Mouse (Mus musculus) lung, postnatal 36 days (tissue): ENCODE data around the gene Cited4.

Experiments used
- DNase-seq: peaks from one replicate; pipeline ENCODE4 v3.0.0; 2022; ENCODE audit warnings: mixed read lengths

The Cited4 gene

GRCm38 (mm10) chr4:120666358-120667024 lies at the start of gene Cited4:
TSS of gene Cited4 (plus strand) at chr4:120666572.
- DNase-seq: peak; percentile 97

- no peak for DNase-seq
These were observed 38.6 kb upstream of the Cited4 start for GRCm38 (mm10) chr4:120627728-120628127.

- no peak for DNase-seq
These were observed 36.0 kb upstream of the Cited4 start for GRCm38 (mm10) chr4:120630218-120630931.

DNA sequence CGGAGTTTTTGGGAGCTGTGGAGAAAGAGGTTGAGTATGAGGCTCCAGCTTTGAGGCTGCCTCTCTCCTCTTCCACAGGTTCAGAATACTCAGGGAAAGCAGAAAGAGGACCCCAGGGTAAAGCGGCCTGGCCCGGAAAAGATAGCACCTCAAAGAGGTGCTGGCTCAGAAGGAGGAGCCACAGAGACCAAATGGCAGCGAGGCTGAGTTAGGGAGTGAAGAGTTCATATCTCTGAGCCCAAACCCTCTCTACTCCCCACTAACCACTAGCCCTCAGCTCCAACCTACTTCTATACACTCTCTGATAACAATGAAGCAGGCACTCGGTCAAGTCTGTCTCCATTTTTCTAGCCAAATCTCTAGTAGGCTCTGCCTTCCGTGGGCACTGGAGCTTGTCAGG lies 34.5 kb upstream of the Cited4 start:
- no peak for DNase-seq

GRCm38 (mm10) chr4:120635351-120635750 lies 31.0 kb upstream of the Cited4 start:
- DNase-seq: no peak

DNA sequence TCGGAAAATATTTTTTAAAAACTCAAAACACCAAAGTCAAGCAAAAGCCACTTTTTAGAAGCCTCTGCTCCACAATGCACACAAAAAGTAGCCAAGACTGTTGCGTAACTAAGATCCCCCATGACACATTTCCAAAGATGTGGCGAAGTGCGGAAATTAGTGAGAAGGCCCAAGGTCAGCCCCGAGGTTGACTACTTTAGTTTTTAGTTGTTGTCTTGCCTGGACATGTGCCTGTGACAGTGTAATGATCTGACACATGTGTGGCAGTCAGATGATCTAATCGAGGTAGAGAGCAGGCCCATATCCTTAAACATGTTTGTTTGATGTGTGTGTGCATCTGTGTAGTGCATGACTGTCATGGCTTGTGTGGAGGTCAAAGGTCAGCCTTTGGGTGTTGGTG lies 24.4 kb upstream of the Cited4 start:
- no peak for DNase-seq

GRCm38 (mm10) chr4:120643899-120644298 lies 22.5 kb upstream of the Cited4 start:
- DNase-seq: no peak

DNA sequence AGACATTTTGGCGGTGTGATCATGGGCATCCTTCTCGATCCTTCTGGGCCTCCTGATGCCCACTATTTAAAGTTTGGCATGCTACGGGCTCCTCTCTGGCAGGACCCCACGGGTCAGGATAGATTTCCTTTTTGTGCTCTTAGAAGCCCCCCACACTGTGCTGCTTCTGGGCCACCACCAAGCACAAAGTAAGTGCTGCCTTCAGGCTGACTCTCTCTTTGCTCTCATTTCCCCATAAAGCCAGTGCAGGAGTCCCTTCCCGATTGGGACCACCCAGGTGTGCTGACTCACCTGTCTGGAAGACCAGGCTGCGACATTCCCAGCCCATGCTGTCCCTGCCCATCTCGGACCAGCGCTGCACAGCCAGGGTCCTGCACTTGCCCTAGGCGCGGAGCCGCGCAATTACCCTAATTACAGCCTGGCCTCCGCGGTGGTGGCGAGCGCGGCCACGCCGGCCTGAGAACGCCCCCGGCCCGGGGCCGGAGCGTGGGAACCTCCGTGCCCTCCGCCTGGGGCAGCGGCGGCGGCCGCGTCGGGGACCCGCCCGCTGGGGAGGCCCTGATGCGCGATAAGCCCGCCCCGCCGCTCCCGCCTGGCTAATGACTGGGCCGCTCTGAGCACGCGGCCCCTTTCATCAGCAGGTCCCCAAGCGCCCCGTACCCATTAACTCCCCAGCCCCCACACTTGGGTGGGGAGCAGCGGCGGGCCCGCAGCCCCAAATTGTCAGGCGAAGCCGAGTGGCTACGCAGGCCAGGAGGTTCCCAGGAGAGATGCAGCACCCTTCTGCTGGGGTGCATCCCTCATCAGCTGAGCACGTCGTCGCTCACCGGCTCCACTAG lies 16.8 kb upstream of the Cited4 start:
- DNase-seq: no peak

DNA sequence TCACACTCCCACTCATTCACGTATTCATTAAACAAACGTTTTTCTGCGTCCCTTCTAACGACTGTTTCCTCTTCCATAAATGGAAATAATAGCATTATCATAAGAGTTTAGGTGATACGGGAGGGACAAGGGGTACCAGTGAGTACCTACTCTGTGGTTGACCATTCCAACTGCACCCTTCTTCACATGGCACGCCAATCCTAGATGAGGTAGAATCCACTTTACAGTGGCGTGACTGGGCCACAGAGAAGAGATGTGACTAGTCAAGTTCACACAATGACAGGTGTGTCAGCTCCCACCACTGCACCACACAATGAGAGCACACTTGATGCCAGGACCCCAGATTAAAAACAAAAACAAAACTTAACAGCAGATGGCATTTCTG lies 16.2 kb upstream of the Cited4 start:
- no peak for DNase-seq

DNA sequence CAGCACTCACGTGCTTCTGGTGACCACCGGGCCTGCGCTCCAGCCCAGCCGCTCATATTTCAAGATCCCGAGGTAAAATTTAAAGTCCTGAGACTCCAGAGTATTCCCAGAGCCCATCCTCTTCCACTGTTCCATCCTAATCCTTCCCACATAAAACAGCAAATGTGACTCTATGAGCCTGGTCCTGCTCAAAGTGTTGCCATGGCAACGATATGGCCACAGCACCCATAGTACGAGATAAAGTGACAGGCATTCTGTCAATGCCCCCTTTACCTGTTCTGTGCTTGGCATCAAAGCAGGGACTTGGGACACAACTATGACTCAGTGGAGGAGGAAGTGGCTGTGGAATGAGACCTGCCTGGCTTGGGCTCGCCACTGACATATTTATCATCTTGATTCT lies 10.5 kb upstream of the Cited4 start:
- no peak for DNase-seq

DNA sequence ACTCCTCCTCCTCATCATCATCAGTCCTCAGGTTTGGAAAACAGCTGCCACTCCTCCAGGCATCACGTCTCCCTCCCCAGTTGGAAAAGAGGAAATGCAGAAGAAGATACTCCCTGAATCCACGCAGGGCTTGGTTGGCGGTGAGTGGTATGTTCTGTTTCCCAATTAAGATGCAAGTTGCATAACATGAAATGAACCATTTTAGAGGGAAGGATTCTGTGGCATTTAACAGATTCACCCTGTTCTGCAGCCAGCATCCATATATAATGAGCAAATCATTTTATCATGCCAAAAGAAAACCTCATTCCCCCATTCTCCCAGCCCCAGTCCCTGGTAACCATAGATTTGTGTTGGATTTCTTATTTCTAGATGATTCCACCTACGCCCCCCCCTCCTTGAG lies 5.9 kb upstream of the Cited4 start:
- DNase-seq: no peak

GRCm38 (mm10) chr4:120664601-120665000 lies 1.8 kb upstream of the Cited4 start:
- DNase-seq: no peak

GRCm38 (mm10) chr4:120665144-120665700 lies 1.1 kb upstream of the Cited4 start:
- DNase-seq: no peak

DNA sequence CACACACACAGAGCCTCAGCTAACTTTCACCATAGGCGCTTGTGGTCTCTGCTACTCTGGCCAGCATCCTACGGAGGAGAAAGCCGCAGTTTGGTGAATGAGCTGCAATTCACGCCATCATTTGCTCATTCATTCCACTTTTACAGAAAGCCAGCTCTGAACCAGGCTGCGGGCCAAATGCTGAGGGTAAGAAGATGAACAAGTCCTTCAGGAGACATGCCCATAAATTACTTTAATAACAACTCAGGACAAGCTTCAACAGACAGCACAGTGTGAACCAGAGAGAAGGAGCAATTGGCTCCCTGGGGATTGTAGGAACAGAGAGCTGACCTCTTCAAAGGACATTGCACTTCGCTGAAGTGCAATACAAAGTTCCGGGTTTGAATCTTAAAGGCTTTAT lies 590 bp upstream of the Cited4 start:
- no peak for DNase-seq

- DNase-seq: peak; percentile 57
These were observed 701 bp downstream of the Cited4 start for GRCm38 (mm10) chr4:120667045-120667501.

GRCm38 (mm10) chr4:120667555-120667954 lies 1.2 kb downstream of the Cited4 start:
- DNase-seq: no peak

- DNase-seq: peak; percentile 42
These were observed 2.2 kb downstream of the Cited4 start for GRCm38 (mm10) chr4:120668551-120668950.

DNA sequence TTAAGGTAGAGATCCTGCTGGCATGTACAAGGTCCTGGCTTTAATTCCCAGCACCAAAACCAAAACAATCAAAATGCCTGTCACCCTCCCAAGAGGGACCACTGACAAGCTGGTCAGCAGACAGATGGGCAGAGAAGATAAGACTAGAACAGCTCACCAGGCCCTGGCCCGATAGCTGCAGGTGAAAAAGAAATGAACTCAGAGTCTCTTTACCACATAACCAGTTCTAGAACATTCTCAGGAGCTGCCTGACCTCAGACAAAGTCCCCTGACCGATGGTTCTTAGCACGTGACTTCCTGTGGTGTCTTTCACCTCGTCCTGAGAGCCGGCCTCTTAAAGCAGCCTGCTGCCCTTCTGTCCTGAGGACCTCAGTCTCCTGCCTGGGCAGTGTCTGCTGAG lies 3.2 kb downstream of the Cited4 start:
- DNase-seq: no peak

DNA sequence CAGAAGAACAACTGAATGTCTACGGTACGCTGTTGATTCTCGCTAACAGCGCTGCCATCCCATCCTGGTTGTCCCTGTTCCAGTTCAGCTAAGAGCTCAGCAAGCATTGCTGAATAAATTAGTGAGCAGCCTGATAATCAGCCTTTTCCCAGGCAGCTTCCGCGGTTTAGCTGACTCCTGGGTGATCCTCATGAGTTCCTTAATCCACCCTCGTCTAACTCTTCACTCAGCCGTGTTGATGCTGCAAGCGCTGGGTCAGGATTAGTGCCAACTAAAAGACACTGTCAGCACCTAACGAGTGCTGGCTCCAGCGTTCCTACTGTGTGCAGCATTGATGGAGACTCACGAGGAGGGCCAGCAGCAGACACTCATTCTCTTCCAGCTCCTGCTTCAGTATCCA lies 4.7 kb downstream of the Cited4 start:
- no peak for DNase-seq

- DNase-seq: no peak
These were observed 7.2 kb downstream of the Cited4 start for GRCm38 (mm10) chr4:120673606-120674005.

- DNase-seq: no peak
These were observed 8.5 kb downstream of the Cited4 start for GRCm38 (mm10) chr4:120674775-120675451.

DNA sequence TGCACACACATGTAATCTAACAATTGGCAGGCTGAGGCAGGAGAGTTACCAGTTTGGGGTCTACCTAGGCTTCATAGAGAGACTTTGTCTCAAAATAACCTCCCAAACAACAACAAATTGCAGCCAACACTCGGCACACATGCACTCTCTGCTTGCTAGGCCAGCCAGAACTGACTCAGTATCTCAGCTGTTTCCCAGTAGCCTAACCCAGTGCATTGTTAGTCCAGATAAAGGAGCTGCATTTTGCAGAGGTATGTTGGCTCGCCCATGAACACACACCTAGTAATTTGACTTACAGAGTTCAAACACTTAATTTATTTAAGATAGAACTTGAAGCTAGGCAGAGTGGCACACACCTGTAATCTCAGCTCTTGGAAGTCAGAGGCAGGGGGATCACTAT lies 9.3 kb downstream of the Cited4 start:
- DNase-seq: no peak

GRCm38 (mm10) chr4:120680953-120681352 lies 14.6 kb downstream of the Cited4 start:
- peak; percentile 57 for DNase-seq
